Mouse (Mus musculus) kidney, embryonic 15.5 days (tissue): ENCODE data around the gene B2m. TPM values are rescaled to one million over a fixed set of nuclear protein-coding genes. Genes with fewer than 3 reads are reported as not detected.

Source experiments
- ATAC-seq: fragments of 200-750 bp; cut with Nextera tagmentation; replicated peaks from 2 replicates; pipeline ENCODE4 v1.8.0; 2017; ENCODE audit warnings: moderate TSS enrichment; ENCODE audit not compliant: low FRiP score
- H3K27ac ChIP-seq: fragments of 300-500 bp; sonication (generic); 2 replicates; pipeline ENCODE4 v1.5.1; 2015; ENCODE audit warnings: mild to moderate bottlenecking, inconsistent platforms
- H3K27me3 ChIP-seq: fragments of 300-500 bp; sonication (generic); 2 replicates; pipeline ENCODE4 v1.6.1; 2015; ENCODE audit warnings: inconsistent platforms
- H3K36me3 ChIP-seq: fragments of 300-500 bp; sonication (generic); 2 replicates; pipeline ENCODE4 v1.6.1; 2015; ENCODE audit warnings: inconsistent platforms
- H3K4me1 ChIP-seq: fragments of 300-500 bp; sonication (generic); 2 replicates; pipeline ENCODE4 v1.6.1; 2015; ENCODE audit warnings: inconsistent platforms
- H3K4me2 ChIP-seq: fragments of 300-500 bp; sonication (generic); 2 replicates; pipeline ENCODE4 v1.6.1; 2015; ENCODE audit warnings: moderate library complexity, mild to moderate bottlenecking, inconsistent platforms
- H3K4me3 ChIP-seq: fragments of 300-500 bp; sonication (generic); replicated peaks from 2 replicates; pipeline ENCODE4 v1.5.1; 2015; ENCODE audit warnings: mild to moderate bottlenecking, inconsistent platforms
- H3K9ac ChIP-seq: fragments of 300-500 bp; sonication (generic); 2 replicates; pipeline ENCODE4 v1.6.1; 2015; ENCODE audit warnings: mild to moderate bottlenecking, inconsistent platforms
- H3K9me3 ChIP-seq: fragments of 300-500 bp; sonication (generic); replicated peaks from 2 replicates; pipeline ENCODE4 v1.6.1; 2016; ENCODE audit warnings: inconsistent platforms
- WGBS: fragments of 180-500 bp; shearing (Covaris S2); methylation state at CpG from one replicate; pipeline ENCODE4 v1.1.7; 2015; ENCODE audit warnings: mixed read lengths; 5-methylcytosine and 5-hydroxymethylcytosine counted together
- polyA plus RNA-seq: library from polyadenylated mRNA; unstranded; fragments of >200 nt; fragmentation: Nextera tagmentation; extraction: Ambion mirVana; gene quantifications from 2 replicates; pipeline ENCODE4 v1.2.1, GENCODE M21; 2015

Gene B2m
- polyA plus RNA-seq, 1 experiment from 2014 or later: 241 TPM

DNA sequence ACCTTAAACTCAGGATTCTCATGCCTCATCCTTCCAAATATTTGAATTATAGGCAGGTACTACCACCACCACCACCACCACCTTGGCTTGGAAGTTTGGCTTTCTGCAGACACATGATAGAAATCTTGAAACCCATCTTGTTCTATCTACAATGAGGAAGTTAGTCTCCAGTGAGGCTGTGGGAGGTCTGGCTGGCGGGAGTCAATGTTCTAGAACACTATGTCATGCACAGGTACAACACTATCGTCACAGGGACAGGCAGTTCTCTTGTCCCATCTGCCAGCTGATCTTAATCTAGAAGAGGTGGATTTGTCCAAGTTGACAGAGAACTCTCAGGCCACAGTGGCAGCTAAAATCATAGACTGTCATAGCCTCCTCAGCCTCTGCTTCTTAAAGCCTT is 14.9 kb upstream of the B2m start:
- no peaks in the 10 kb centered on the region for H3K27me3 ChIP-seq

GRCm38 (mm10) chr2:122137839-122138465 is 9.5 kb upstream of the B2m start:
- ATAC-seq: no peak
- 49% methylated on average over 5 of the region's 5 CpGs for WGBS
- Histone ChIP-seq H3K4me2 (no peak overlapping the region), H3K27me3 (no peaks in the 10 kb centered on the region), H3K9ac (no peak overlapping the region), H3K4me3 (no peak overlapping the region), H3K27ac (no peak overlapping the region), H3K9me3 (no peaks in the 10 kb centered on the region), H3K4me1 (no peaks in the 10 kb centered on the region), H3K36me3 (no peaks in the 10 kb centered on the region)

More for the DNA sequence above, 14.9 kb upstream of the B2m start:
- Histone ChIP-seq H3K4me3 (no peak overlapping the region), H3K36me3 (no peaks in the 10 kb centered on the region), H3K27ac (no peak overlapping the region), H3K9me3 (no peaks in the 10 kb centered on the region), H3K4me1 (no peaks in the 10 kb centered on the region), H3K4me2 (no peak overlapping the region), H3K9ac (no peak overlapping the region)
- no peak for ATAC-seq
- 86% methylated on average over 2 of the region's 2 CpGs for WGBS

- no peak for ATAC-seq
- Histone ChIP-seq H3K4me3 (no peak overlapping the region), H3K27me3 (no peaks in the 10 kb centered on the region), H3K36me3 (no peaks in the 10 kb centered on the region), H3K4me1 (no peaks in the 10 kb centered on the region), H3K27ac (no peak overlapping the region), H3K9me3 (no peaks in the 10 kb centered on the region), H3K4me2 (no peak overlapping the region), H3K9ac (no peak overlapping the region)
- 75% methylated on average over 2 of the region's 2 CpGs for WGBS
Measured at GRCm38 (mm10) chr2:122140815-122141214, 6.7 kb upstream of the B2m start.

- Histone ChIP-seq H3K27ac (no peak overlapping the region), H3K4me3 (no peak overlapping the region), H3K4me2 (no peak overlapping the region), H3K36me3 (no peaks in the 10 kb centered on the region), H3K27me3 (no peaks in the 10 kb centered on the region), H3K9ac (no peak overlapping the region), H3K9me3 (no peaks in the 10 kb centered on the region), H3K4me1 (no peaks in the 10 kb centered on the region)
- 70% methylated on average over 5 of the region's 5 CpGs for WGBS
- ATAC-seq: no peak
Measured at GRCm38 (mm10) chr2:122141332-122141967, 6.0 kb upstream of the B2m start.

DNA sequence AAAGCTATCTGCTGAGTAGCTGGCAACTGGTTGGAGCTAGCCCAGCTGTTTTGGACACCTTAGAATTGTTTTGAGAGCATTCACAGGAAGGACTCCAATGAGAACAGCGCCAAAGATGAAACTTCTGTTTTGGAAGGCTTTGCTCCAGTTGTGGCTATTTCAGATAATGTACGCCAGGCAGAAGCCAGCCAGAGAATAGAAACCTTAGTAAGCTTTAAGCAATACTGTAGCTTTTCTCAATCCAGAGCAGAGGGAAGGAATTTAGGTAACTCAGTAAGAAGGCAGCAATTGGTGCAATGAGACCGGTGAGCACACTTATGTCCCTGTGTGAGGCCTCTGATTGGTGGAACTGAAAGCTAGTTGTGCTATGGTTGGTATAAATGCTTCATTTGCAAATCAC is 4.4 kb upstream of the B2m start:
- no peak for ATAC-seq
- Histone ChIP-seq H3K27ac (no peak overlapping the region), H3K4me2 (no peak overlapping the region), H3K9ac (no peak overlapping the region), H3K27me3 (no peaks in the 10 kb centered on the region), H3K9me3 (no peaks in the 10 kb centered on the region), H3K36me3 (no peaks in the 10 kb centered on the region), H3K4me1 (peaks cover 4% of the 10 kb centered on the region; the same call in 1 of the 2 replicates), H3K4me3 (no peak overlapping the region)
- 91% methylated on average over 3 of the region's 3 CpGs for WGBS

GRCm38 (mm10) chr2:122145756-122146155 is 1.7 kb upstream of the B2m start:
- H3K4me2 ChIP-seq: no peak overlapping the region

DNA sequence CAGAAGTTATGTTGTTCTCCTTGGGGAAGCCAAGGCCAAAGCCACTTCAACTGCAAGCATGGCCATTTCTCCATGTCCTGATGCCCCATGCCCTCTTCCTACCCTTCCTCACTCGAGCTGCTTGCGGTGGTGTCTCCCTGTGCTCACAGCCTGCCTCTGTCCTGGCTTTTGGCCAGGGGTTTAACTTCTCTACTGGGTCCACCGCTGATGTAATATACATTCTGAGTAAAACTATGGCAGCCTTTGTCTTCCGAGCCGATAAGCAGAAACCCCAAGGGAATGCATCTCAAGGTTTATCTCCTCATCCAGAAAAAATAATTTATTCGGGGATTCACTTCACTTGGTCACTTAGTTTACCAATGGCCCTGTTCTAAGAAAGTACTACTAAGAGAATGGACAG is 799 bp upstream of the B2m start:
- ATAC-seq: no peak
- Histone ChIP-seq H3K27me3 (no peaks in the 10 kb centered on the region), H3K4me3 (no peak overlapping the region), H3K36me3 (peaks cover 6% of the 10 kb centered on the region; the same call in 1 of the 2 replicates), H3K4me2 (peak overlapping the region; percentile 86; the same call in 1 of the 2 replicates), H3K9me3 (no peaks in the 10 kb centered on the region), H3K9ac (no peak overlapping the region), H3K27ac (0 out of 2 replicates have a peak overlapping the region, but pooled peaks have one; percentile 3), H3K4me1 (peaks cover 4% of the 10 kb centered on the region; the same call in 1 of the 2 replicates)
- 76% methylated on average over 6 of the region's 6 CpGs for WGBS

More at GRCm38 (mm10) chr2:122145756-122146155, 1.7 kb upstream of the B2m start:
- no peaks in the 10 kb centered on the region for H3K27me3 ChIP-seq
- 71% methylated on average over 4 of the region's 4 CpGs for WGBS
- no peaks in the 10 kb centered on the region for H3K9me3 ChIP-seq
- H3K27ac ChIP-seq: no peak overlapping the region
- H3K4me1 ChIP-seq: peaks cover 4% of the 10 kb centered on the region; the same call in 1 of the 2 replicates
- peaks cover under 1% of the 10 kb centered on the region; the same call in 1 of the 2 replicates for H3K36me3 ChIP-seq
- no peak overlapping the region for H3K4me3 ChIP-seq
- no peak overlapping the region for H3K9ac ChIP-seq
- no peak for ATAC-seq

DNA sequence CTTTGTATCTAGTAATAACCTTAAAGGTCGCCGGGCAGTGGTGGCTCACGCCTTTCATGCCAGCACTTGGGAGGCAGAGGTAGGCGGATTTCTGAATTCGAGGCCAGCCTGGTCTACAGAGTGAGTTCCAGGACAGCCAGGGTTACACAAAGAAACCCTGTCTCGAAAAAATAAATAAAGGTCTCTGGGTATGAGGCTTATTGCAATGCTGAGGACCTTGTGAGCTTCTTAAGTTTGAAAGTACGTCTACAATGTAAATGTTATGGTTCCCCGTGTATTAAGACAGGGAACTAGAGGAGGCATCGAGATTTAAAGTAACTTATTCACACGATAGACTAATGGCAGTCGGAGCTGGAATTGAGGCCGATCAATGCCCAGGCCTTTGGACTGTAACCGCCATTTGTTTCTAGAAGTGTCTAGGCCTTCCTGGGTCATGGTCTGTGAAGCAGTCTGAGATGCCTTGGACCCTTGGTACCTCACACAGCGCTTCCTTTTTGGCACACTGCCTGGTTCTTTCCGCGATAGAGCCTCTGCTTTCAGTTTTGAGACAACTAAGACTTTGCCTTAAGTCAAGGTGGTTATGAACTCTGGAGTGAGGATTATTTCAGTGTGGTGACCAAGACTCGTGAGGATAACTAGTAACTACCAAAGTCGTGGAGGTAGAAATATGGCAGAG is 894 bp downstream of the B2m start:
- Histone ChIP-seq H3K9me3 (no peaks in the 10 kb centered on the region), H3K4me1 (peaks cover 4% of the 10 kb centered on the region; the same call in 1 of the 2 replicates), H3K4me3 (peak overlapping the region; percentile 69), H3K4me2 (peak overlapping the region; percentile 86), H3K27ac (peak overlapping the region; percentile 81), H3K9ac (peak overlapping the region; percentile 65), H3K27me3 (no peaks in the 10 kb centered on the region), H3K36me3 (peaks cover 6% of the 10 kb centered on the region; the same call in 1 of the 2 replicates)
- ATAC-seq: no peak; the same call in 1 of the 2 replicates
- WGBS: 23% methylated on average over 18 of the region's 18 CpGs

- no peak for ATAC-seq
- Histone ChIP-seq H3K9ac (no peak overlapping the region), H3K27ac (no peak overlapping the region), H3K4me2 (peak overlapping the region; percentile 86; the same call in 1 of the 2 replicates), H3K4me1 (peaks cover 4% of the 10 kb centered on the region; the same call in 1 of the 2 replicates), H3K9me3 (no peaks in the 10 kb centered on the region), H3K36me3 (peaks cover 6% of the 10 kb centered on the region; the same call in 1 of the 2 replicates), H3K27me3 (no peaks in the 10 kb centered on the region), H3K4me3 (no peak overlapping the region)
- 93% methylated on average over 6 of the region's 6 CpGs for WGBS
Measured at GRCm38 (mm10) chr2:122149316-122149715, 1.8 kb downstream of the B2m start.

DNA sequence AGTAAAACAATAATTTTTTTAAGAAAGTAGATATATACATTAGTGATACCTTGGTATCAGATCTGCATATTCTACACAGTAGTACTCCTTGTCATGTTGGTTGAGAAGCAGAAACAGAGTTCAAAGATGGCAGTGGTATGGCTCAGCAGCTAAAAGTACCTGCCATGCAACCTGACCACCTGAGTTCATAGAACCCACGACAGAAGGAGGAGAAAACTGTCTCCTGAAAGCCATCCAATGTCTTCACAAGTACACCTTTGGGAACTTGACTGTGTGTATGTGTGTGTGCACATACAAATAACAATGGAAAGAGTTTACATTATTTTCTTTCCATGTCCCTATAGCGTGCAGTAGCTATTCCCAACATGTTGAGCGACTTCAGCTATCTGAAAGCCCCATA is 2.2 kb downstream of the B2m start:
- Histone ChIP-seq H3K9ac (no peak overlapping the region), H3K4me2 (no peak overlapping the region), H3K27ac (no peak overlapping the region), H3K27me3 (no peaks in the 10 kb centered on the region), H3K9me3 (no peaks in the 10 kb centered on the region), H3K4me3 (no peak overlapping the region), H3K4me1 (peaks cover 4% of the 10 kb centered on the region; the same call in 1 of the 2 replicates), H3K36me3 (peaks cover 6% of the 10 kb centered on the region; the same call in 1 of the 2 replicates)
- ATAC-seq: no peak
- WGBS: 87% methylated on average over 3 of the region's 3 CpGs

DNA sequence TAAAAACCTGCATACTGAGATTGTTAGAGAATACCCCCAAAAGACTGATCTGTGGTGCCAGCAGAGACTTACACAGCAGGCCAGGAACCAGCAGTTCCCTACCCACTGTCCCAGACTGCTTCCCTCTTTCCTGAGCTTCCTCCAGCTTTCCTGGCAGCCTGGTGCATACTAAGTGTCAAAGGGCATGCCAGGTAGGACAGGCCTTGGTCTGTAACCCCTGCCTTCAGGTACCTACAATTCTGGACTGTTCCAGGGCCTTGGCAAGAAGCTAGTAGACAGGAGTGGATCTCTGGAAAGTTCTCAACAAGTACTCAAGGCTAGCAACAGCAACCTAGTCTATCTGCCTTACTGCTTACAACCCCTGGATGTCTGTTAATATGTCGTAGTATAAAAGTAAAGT is 3.7 kb downstream of the B2m start:
- Histone ChIP-seq H3K4me2 (no peak overlapping the region), H3K4me3 (no peak overlapping the region), H3K9ac (no peak overlapping the region), H3K4me1 (peaks cover 4% of the 10 kb centered on the region; the same call in 1 of the 2 replicates), H3K27ac (no peak overlapping the region), H3K27me3 (no peaks in the 10 kb centered on the region), H3K36me3 (peaks cover 9% of the 10 kb centered on the region; the same call in 1 of the 2 replicates), H3K9me3 (no peaks in the 10 kb centered on the region)
- no peak for ATAC-seq
- 89% methylated on average over 1 of the region's 1 CpGs for WGBS

DNA sequence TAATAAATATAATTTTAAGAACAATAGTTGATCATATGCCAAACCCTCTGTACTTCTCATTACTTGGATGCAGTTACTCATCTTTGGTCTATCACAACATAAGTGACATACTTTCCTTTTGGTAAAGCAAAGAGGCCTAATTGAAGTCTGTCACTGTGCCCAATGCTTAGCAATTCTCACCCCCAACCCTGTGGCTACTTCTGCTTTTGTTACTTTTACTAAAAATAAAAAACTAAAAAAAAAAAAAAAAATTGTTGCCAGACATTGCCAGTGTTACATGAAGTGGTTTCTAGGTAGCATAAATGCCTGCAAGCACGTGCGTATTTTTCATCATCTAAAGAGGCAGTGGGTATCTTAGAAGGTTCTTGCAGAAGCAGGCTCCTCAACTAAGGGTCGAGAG is 5.4 kb downstream of the B2m start:
- no peak for ATAC-seq
- Histone ChIP-seq H3K36me3 (peaks cover 9% of the 10 kb centered on the region; the same call in 1 of the 2 replicates), H3K27ac (no peak overlapping the region), H3K4me1 (no peaks in the 10 kb centered on the region), H3K27me3 (no peaks in the 10 kb centered on the region), H3K9ac (no peak overlapping the region), H3K4me2 (no peak overlapping the region), H3K4me3 (no peak overlapping the region), H3K9me3 (no peaks in the 10 kb centered on the region)
- WGBS: 80% methylated on average over 3 of the region's 3 CpGs
